10 mouse cellular contexts compared by ENCODE assay signal in the genomic region with DNA sequence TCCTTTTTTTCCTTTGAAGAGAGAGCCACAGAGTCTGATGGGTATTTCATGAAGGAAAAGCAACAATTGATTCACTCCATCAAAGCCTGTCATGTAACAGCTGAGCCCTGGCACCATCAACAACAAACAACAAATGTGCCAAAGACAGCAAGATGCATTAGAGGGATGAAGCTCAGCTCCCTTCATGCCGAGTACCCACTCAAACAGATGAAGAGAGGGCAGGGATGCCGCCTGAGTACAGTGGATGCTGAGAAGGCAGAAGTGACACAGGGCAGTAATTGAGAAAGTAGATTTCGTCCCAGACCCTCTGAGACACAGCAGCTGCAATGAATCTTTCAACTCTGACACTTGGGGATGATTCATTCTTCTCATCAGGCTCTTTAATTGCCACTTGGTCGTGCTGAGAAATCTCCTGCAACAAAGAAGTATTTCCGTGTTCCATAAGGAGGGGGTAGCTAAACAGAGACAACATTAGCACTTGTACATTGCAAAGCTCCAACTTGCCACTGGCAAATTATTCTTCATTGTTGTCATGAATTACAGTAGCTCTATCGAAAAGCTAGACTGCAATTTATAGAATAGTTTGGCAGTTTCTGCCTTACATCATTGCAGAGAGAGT.
A peak's percentile ranks its signal among the peaks of the same experiment; 100 is the strongest.
DNase-seq lines count a peak whose midpoint lies in the region; ATAC-seq and TF ChIP-seq lines count a peak whose summit lies in the region.
"Had no signal": no experiment of that assay in that cellular context is flagged by ENCODE, and none has a peak within 500 bp of the region (broad histone marks: within the 10 kb centered on the region; RNA-seq: fewer than 3 reads in every experiment).

No protein-coding gene starts in this region.

- ATAC-seq in midbrain, embryonic 13.5 days: peak; percentile 63; the same call in 1 of the 2 replicates
- no peak for ATAC-seq in midbrain, embryonic 11.5 days (ENCODE audit: low FRiP score)
- peak; percentile 87 for ATAC-seq in forebrain, embryonic 16.5 days
- ATAC-seq in neural tube, embryonic 15.5 days (ENCODE audit: low FRiP score): peak; percentile 87
- ATAC-seq in liver, embryonic 12.5 days: no peak
- ATAC-seq: lung, postnatal 0 days had no signal

- no peak overlapping the region for H3K9ac ChIP-seq in midbrain, embryonic 13.5 days (replicated peaks)
- no peak overlapping the region for H3K9ac ChIP-seq in midbrain, embryonic 11.5 days (ENCODE audit: low read length)
- H3K9ac ChIP-seq in forebrain, embryonic 16.5 days (replicated peaks; ENCODE audit: low read depth, low read length): no peak overlapping the region
- no peak overlapping the region for H3K9ac ChIP-seq in neural tube, embryonic 15.5 days (replicated peaks)
- no peak overlapping the region for H3K9ac ChIP-seq in liver, embryonic 12.5 days

- no peaks in the 10 kb centered on the region for H3K9me3 ChIP-seq in midbrain, embryonic 13.5 days
- H3K9me3 ChIP-seq in midbrain, embryonic 11.5 days (ENCODE audit: control insufficient read depth, low read length): no peaks in the 10 kb centered on the region
- no peaks in the 10 kb centered on the region for H3K9me3 ChIP-seq in forebrain, embryonic 16.5 days (ENCODE audit: control insufficient read depth, low read length)
- H3K9me3 ChIP-seq in neural tube, embryonic 15.5 days (replicated peaks): no peaks in the 10 kb centered on the region
- no peaks in the 10 kb centered on the region for H3K9me3 ChIP-seq in liver, embryonic 12.5 days (replicated peaks)

- H3K4me3 ChIP-seq in midbrain, embryonic 13.5 days (replicated peaks): no peak overlapping the region
- no peak overlapping the region for H3K4me3 ChIP-seq in midbrain, embryonic 11.5 days (ENCODE audit: low read depth, low read length)
- no peak overlapping the region for H3K4me3 ChIP-seq in forebrain, embryonic 16.5 days (replicated peaks; ENCODE audit: low read length)
- H3K4me3 ChIP-seq in layer of hippocampus, adult 2 months: no peak overlapping the region
- H3K4me3 ChIP-seq in neural tube, embryonic 15.5 days (replicated peaks): no peak overlapping the region
- no peak overlapping the region for H3K4me3 ChIP-seq in liver, embryonic 12.5 days

- intact Hi-C loops in heart, postnatal 25 days (cut with DNase I): no loop called here

- H3K4me2 ChIP-seq in midbrain, embryonic 13.5 days (replicated peaks): no peak overlapping the region
- no peak overlapping the region for H3K4me2 ChIP-seq in midbrain, embryonic 11.5 days
- no peak overlapping the region for H3K4me2 ChIP-seq in forebrain, embryonic 16.5 days (ENCODE audit: low read length)
- H3K4me2 ChIP-seq in neural tube, embryonic 15.5 days: no peak overlapping the region
- H3K4me2 ChIP-seq in liver, embryonic 12.5 days: no peak overlapping the region

- no peak overlapping the region for H3K27ac ChIP-seq in midbrain, embryonic 13.5 days
- no peak overlapping the region for H3K27ac ChIP-seq in midbrain, embryonic 11.5 days (ENCODE audit: low read depth, low read length)
- 0 out of 2 replicates have a peak overlapping the region, but pooled peaks have one; percentile 23 for H3K27ac ChIP-seq in forebrain, embryonic 16.5 days (ENCODE audit: low read length)
- peak overlapping the region; percentile 11; the same call in 1 of the 2 replicates for H3K27ac ChIP-seq in layer of hippocampus, adult 2 months
- H3K27ac ChIP-seq in neural tube, embryonic 15.5 days (replicated peaks): 0 out of 2 replicates have a peak overlapping the region, but pooled peaks have one; percentile 7
- no peak overlapping the region for H3K27ac ChIP-seq in liver, embryonic 12.5 days

- H3K4me1 ChIP-seq in midbrain, embryonic 13.5 days (replicated peaks): no peaks in the 10 kb centered on the region
- no peaks in the 10 kb centered on the region for H3K4me1 ChIP-seq in midbrain, embryonic 11.5 days (ENCODE audit: control insufficient read depth, insufficient read depth, low read length)
- H3K4me1 ChIP-seq in forebrain, embryonic 16.5 days (replicated peaks; ENCODE audit: control insufficient read depth, insufficient read depth, low read length): peaks cover 7% of the 10 kb centered on the region
- no peaks in the 10 kb centered on the region for H3K4me1 ChIP-seq in neural tube, embryonic 15.5 days
- H3K4me1 ChIP-seq in liver, embryonic 12.5 days: no peaks in the 10 kb centered on the region

- no peaks in the 10 kb centered on the region for H3K27me3 ChIP-seq in midbrain, embryonic 13.5 days
- H3K27me3 ChIP-seq in midbrain, embryonic 11.5 days (ENCODE audit: control insufficient read depth, insufficient read depth, low read length): no peaks in the 10 kb centered on the region
- H3K27me3 ChIP-seq in forebrain, embryonic 16.5 days (replicated peaks; ENCODE audit: control insufficient read depth, insufficient read depth, low read length): no peaks in the 10 kb centered on the region
- H3K27me3 ChIP-seq in neural tube, embryonic 15.5 days (replicated peaks): no peaks in the 10 kb centered on the region
- no peaks in the 10 kb centered on the region for H3K27me3 ChIP-seq in liver, embryonic 12.5 days (replicated peaks)

- DNase-seq in midbrain, embryonic 11.5 days (ENCODE audit: low spot score, missing footprints): no peak
- peak; percentile 16 to 27 for DNase-seq in layer of hippocampus, adult 2 months (ENCODE audit: low spot score in 2 of 2)
- DNase-seq in heart, postnatal 25 days (ENCODE audit: low spot score): no peak
- DNase-seq: kidney, postnatal 4 days; liver had no signal

- no peak for TF ChIP-seq CTCF in layer of hippocampus, adult 2 months (conservative IDR thresholded peaks at IDR 0.05)

- H3K36me3 ChIP-seq in midbrain, embryonic 13.5 days: no peaks in the 10 kb centered on the region
- no peaks in the 10 kb centered on the region for H3K36me3 ChIP-seq in midbrain, embryonic 11.5 days (ENCODE audit: control insufficient read depth, insufficient read depth, low read length)
- no peaks in the 10 kb centered on the region for H3K36me3 ChIP-seq in forebrain, embryonic 16.5 days (ENCODE audit: control insufficient read depth, insufficient read depth)
- H3K36me3 ChIP-seq in neural tube, embryonic 15.5 days: no peaks in the 10 kb centered on the region
- no peaks in the 10 kb centered on the region for H3K36me3 ChIP-seq in liver, embryonic 12.5 days

- 60% methylated on average over 6 of the region's 6 CpGs for WGBS in midbrain, embryonic 13.5 days
- WGBS in midbrain, embryonic 11.5 days: 85% methylated on average over 6 of the region's 6 CpGs
- WGBS in forebrain, embryonic 16.5 days: 23% methylated on average over 6 of the region's 6 CpGs
- 21% methylated on average over 6 of the region's 6 CpGs for WGBS in neural tube, embryonic 15.5 days
- WGBS in liver, embryonic 12.5 days (ENCODE audit: insufficient replicate concordance): 43% methylated on average over 6 of the region's 6 CpGs

Comparison
In these comparisons a context has a peak if more than half of its experiments do, and no peak if none do; other contexts are left out.
1. ATAC-seq: peak in midbrain, embryonic 13.5 days (single experiment), forebrain, embryonic 16.5 days (single experiment) and neural tube, embryonic 15.5 days (single experiment); none in midbrain, embryonic 11.5 days (single experiment) and liver, embryonic 12.5 days (single experiment).
2. H3K27ac ChIP-seq: peak in forebrain, embryonic 16.5 days (single experiment), layer of hippocampus, adult 2 months (single experiment) and neural tube, embryonic 15.5 days (single experiment); none in midbrain, embryonic 13.5 days (single experiment), midbrain, embryonic 11.5 days (single experiment) and liver, embryonic 12.5 days (single experiment).
3. DNase-seq: peak in layer of hippocampus, adult 2 months (2 of 2); none in midbrain, embryonic 11.5 days (single experiment) and heart, postnatal 25 days (single experiment).